Mouse (Mus musculus): ENCODE data around the gene Apol7e.
"Not testable (repeated sequence)": the region's sequence is repeated elsewhere in the genome, so short reads cannot be mapped to it uniquely, and the experiment has no call there.

Gene Apol7e

DNA sequence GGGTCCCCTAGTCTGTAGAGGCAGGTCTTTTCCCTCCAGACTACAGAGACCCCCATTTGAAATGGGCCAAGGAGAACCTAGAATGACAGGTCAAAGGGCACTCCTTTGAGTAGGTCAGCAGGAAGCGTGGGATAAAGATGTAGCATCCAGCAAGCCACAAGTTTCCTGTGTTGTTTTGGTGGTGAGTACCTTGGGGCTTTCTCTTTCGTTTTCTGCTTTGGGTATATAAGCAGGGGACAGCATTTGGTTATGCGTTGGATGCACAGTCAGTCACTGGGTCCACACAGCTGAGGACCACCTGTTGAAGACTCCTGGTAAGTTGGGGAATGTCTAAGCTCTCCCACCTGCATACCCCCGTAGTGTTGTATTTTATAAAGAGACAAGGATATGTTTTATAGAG is at the start of gene Apol7e:
Apol7e (plus strand) TSS at position 202 of the 400 bp plus-strand sequence.
- not testable (repeated sequence) for DNase-seq (ENCODE audit: low spot score in 2 of 2)

DNA sequence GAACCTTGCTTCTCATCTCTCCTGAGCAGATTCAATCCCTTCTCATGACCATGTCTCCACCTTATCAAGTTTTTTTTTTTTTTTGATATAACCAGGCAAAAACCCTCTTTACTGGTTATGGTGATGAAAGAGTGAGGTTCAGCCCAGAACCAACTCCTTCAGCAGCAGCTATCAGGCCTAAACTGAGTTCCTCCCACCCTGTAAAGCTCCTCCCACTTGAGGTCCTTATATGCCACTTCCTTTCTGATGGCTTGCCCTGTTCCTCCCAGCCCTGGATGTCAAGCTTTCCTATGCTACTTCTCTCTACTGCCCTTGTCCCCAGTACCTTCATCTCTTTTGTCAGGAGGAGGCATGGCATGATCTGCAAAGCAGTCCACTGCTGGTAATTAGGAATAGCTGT is 47.5 kb upstream of the Apol7e start:
- DNase-seq (ENCODE audit: low spot score in 2 of 2) = not testable (repeated sequence)

DNA sequence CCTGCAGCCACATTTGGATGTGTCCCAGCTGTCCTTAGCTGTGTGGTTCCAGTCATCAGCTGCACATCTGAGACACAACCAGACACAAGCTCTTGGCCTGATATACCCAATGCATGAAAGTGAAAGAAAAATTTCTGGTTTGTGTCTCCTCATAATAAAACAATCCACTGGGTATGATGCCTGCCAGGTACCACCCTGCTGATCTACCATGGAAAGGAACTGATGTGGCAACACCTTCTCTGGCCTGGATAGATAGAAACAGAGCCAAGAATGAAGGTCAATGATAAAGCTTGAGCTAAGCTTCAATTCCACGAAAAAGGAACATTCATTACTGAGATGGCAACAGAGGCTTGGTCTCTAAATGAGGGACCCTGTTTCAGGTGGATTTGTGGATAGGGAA is 38.9 kb upstream of the Apol7e start:
- DNase-seq (ENCODE audit: low spot score in 2 of 2) = not testable (repeated sequence)

DNA sequence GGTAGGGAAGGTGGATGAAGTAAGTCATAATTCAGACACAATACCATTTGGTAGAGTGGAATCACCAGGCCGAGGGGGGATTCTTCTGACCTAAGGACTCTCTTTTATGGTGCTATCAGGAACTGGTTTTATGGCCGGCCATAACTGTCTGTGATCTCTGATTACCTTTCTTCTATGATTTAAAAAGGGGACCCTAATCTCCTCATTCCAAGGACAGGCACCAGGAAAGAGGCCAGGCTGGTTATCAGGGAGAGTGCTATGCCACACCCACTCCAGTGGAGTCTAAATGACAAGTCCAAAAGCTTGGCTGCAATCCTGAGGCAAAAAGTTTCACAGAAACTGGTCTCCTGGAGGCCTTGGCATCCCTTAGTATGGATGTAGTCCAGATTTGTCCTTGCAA is 36.8 kb upstream of the Apol7e start:
- DNase-seq (ENCODE audit: low spot score in 2 of 2) = not testable (repeated sequence)

DNA sequence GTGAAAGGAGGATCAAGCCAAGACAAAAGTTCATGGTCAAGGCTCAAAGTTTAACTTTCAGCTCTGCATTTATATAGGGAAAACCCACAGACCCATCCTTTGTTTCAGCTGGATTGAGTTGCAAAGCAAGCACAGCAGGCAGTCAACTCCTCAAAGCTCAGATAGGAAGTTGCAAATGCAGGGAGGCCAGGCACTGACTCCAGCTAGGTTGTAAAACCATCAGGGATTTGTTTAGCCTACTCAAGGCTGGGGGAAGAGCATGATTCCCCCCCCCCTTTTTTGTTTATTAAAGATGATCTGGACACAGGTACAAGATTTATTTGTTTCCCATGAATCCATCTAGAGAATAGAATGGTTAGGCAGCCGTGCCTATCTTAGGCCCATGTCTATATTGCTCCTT is 24.6 kb upstream of the Apol7e start:
- DNase-seq (ENCODE audit: low spot score in 2 of 2) = not testable (repeated sequence)

DNA sequence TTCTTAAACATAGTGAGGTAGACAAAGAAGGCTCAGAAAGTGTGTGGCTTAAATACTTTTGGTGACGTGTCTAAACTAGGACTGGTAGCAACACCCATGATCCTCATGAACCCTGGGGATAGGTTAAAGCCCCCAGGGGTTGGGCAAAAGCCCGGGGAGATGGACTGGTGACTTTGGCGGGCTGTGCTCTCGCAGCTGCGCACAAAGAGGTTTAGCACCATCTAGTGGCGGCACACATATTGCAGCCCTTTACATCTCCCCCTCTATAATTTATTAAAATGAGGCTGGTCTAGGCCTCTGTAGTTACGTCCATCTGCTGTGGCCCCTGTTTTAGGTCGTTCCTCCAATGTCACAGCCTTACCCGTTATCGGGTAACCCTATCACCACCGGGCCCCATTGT is 14.7 kb upstream of the Apol7e start:
- peak; percentile 16 to 60 for DNase-seq (ENCODE audit: low spot score in 2 of 2)

DNA sequence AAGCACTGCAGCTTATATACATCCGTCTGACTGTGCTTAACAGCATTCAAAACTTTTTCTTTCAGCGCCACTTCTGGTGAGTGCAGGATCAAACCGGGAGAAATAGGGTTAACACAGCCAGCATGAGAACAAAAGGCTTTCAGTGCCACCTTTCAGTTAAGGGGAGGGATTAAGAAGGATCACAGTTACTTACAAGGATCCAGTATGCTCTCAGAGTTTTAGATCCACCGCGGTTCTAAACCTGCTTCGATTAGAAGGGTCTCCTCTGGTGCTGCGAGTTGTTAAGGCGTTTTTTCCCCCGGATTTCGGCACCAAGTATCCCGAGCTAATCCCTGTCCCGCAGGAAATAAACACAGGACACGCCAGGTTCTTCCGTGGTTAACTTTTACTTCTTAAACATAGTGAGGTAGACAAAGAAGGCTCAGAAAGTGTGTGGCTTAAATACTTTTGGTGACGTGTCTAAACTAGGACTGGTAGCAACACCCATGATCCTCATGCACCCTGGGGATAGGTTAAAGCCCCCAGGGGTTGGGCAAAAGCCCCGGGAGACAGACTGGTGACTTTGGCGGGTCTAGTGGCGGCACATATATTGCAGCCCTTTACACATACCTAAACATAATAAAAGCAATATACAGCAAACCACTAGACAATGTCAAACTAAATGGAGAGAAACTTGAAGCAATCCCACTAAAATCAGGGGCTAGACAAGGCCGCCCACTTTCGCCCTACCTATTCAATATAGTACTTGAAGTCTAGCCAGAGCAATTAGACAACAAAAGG is 6.9 kb upstream of the Apol7e start:
- not testable (repeated sequence) for DNase-seq (ENCODE audit: low spot score in 2 of 2)

DNA sequence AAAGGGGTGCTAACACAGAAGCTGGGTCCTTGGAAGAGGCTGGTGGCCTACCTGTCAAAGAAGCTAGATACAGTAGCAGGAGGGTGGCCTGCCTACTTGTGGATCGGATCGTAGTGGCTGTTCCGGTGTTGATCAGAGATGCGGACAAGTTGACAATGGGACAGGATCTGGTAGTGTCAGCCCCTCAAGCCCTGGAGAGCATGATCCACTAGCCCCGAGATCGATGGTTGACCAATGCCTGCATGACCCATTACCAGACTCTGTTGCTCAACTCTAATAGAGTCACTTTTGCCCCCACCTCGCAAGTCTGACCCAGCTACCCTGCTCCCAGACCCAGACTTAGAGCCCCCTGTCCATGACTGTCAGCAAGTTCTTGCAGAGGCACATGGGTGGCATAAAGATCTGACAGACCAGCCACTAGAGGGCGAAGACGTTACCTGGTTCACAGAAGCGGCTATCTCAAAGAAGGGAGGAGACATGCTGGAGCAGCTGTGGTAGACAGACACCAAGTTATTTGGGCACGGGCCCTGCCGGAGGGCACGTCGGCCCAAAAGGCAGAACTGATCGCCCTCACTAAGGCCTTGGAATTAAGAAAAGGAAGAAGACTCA is 3.9 kb upstream of the Apol7e start:
- DNase-seq (ENCODE audit: low spot score in 2 of 2) = peak; percentile 5 to 19

DNA sequence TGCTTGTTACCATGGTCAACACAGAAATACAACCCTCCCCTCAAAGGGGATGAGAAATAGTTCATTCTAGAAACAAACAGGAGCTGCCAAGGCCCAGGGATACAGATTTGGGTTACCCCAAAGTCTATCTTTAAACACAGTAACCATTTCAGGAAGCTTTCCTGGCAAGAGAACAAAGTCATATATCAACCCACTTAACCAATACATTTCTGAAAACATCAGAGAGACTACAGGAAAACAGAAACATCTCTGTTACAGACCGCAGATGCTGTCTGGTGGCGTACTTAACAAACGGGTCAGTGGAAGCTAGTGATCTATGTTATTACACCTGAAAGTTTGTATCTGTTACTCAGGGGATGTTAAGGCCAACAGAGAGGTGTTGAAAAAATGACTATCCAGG is 6.6 kb downstream of the Apol7e start:
- not testable (repeated sequence) for DNase-seq (ENCODE audit: low spot score in 2 of 2)

DNA sequence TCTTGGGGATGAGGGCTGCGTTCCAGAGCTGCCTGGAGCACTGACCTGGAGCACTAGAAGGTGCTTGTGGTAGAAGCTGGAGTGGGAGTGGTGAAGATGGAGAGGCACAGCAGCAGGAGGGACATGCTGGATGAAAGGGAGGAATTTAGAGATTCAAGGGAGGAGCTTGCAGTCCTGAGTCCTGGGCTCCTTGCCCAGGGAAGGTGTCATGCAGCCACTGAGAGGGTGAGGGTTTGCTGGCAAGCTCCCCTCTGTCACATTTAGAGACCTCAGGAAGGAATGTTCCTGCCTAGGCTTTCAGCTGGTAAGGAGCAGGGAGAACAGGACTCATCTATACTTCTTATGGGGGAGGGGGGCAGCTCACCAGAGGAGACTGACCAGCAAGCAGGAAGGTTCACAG is 10.3 kb downstream of the Apol7e start:
- DNase-seq (ENCODE audit: low spot score in 2 of 2) = not testable (repeated sequence)

DNA sequence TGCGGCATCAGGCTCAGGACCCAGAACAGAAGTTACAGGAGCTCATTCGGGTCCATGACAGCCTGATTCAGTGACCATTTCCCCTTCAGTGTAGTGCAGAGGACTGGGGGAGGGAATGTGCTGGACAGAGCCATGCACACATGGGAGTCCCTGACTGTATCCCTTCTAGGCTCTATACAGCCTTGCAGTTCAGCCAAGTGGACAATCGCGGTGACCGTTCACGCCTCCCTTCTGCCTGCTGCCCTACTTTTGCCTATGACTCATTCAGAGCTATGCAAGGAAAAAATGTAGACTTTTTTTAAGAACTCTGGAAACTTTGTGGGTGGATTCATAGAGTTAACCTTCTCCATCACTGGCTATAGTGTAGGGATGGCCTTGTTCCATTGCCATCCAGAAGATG is 19.6 kb downstream of the Apol7e start:
- DNase-seq (ENCODE audit: low spot score in 2 of 2) = not testable (repeated sequence)

DNA sequence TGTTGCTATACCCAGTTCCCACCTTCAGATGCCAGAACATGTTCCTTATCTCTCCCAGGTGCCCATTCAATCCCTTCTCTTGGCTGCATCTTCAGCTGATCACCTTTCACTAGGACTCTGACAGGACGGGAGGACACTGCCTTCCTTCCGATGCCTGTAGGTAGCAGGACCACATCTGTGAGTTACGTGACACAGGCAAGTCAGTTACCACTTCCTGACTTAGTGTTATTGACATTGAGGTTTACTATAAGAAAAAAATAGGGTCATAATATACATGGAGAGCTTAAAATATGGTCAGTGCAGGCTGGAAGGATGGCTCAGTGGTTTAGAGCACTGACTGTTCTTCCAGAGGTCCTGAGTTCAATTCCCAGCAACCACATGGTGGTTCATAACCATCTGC is 22.9 kb downstream of the Apol7e start:
- not testable (repeated sequence) for DNase-seq (ENCODE audit: low spot score in 2 of 2)

DNA sequence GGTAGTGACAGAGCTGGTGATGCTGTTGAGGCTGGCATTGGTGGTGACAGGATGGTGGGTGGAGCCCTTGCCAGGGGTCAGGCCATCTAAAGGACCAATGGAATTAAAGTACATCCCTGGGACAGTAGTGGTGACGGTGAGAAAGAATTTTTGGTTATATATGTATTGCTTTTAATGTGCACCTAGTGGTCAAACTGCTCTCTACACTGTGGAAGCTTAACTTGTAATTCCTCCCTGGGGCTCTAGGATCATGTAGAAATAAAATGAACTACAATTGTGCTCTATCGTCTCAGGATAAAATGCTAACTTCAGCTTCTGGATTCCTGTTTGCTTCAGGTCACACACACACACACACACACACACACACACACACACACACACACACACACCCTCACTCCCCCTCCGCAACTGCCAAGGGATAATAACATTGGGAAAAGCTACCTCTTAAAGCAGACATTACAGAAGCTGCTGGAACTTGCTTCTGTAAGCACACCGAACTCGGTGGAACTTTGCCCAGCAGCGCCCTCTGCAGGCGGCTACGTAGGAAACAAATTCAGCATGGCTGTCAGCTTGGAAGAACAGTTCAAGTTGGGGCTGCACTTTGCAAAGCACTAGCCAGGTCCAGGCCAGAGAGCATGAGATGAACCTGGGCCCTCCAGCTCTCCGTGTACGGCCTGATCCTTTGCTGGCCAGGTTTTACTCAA is 25.7 kb downstream of the Apol7e start:
- DNase-seq (ENCODE audit: low spot score in 2 of 2) = not testable (repeated sequence)

DNA sequence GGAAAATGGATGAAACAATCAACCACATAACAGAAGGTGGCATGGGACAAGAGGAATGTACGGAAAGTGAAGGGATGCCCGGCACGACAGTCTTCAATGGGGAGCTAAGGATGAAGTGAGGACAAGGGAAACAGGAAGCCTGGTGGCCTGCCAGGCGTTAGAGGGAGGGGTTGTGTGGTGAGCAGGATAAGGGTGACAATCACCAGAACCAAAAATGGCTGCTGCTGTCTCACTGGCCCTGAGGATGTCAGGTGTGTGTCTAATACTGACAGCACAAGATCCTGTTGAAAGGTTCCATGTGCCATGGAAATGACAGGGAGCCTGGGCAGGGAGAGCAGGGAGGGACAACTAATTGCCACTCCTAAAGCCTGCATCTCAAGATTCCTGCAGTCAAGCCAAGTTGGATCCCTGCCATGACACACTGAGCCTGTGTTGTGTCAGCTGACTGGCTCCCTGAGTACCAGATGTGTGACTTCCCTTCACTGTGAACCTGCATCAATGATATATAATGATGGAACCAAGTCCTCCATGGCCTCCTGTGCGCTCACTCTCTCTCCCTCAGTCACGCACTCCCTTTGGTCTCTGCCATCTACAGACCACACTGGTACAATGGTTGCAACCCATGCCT is 26.9 kb downstream of the Apol7e start:
- DNase-seq (ENCODE audit: low spot score in 2 of 2) = not testable (repeated sequence)

DNA sequence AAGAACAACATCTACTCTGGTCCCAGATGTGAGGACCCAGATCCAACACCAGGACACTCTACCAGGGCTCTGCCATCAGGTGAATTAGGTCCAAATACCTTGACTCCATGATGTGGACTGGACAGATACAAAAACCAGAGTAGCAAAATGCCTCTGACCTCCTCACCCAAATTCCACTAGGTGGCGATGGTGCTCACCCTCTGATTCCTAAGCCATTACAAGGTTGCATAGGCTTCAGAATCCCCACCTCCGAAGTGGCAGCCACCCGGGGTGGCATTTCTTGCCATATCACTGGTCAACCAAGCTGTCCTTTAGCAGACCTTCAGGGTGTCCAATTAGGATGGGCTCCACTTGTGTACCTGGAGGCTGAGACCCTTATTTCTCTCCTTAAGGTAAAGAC is 28.5 kb downstream of the Apol7e start:
- DNase-seq (ENCODE audit: low spot score in 2 of 2) = not testable (repeated sequence)

DNA sequence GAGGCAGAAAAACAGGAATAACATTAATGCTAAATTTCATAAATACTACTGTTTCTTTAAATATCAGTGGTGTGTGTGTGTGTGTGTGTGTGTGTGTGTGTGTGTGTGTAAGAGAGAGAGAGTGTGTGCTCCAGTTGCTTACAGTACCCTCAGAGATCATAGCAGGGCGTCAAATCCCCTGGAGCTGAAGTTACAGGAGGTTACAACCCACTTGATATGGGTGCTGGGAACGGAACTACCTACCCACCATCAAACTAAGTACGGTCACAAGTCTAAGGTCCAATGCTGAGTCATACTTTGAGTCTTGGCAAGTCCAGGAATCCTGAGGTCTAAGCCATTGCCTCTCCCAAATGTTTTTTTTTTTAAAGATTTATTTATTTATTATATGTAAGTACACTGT is 29.1 kb downstream of the Apol7e start:
- not testable (repeated sequence) for DNase-seq (ENCODE audit: low spot score in 2 of 2)

DNA sequence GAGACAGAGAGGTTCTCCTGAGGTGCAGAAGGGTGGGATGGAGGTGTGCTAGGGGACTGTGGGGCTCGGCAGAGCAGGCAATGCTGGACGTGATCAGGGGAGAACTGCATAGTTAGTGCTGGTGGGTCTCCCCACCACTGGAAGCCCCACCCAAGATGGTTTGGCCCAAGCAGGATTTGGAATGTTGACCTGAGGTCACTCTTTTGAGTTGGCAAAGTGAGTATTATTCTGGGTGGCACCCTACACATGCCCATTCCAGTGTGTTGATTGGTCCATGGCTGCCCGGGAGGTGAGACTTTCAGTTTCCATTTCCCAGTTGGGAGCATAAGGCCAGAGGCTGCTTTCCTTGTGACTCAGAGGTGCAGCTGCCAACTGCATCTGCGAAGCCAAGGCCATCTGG is 30.1 kb downstream of the Apol7e start, which contains the start of gene Apol9b:
Apol9b (plus strand) TSS at position 301 of the 400 bp plus-strand sequence.
- not testable (repeated sequence) for DNase-seq (ENCODE audit: low spot score in 2 of 2)

DNA sequence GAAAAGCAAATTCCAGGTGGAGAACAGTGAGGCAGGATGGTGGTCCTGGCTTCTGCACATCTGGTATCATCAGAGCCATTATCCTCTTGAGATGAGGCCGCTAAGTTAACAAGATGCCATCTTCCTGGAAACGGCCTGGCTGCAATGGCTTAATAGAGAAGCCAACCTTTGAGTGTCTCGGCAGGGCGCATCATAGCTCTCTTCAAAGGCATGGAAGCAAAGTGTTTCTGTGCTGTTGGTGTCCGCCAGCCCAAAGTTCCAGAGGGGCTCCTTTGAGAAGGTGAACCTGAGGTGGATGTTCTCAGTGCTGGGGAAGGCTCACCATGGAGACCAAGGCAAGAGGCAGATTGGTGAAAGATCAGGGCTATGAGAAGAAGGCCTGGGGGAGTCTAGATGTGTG is 32.9 kb downstream of the Apol7e start:
- no peak for DNase-seq (ENCODE audit: low spot score in 2 of 2)

DNA sequence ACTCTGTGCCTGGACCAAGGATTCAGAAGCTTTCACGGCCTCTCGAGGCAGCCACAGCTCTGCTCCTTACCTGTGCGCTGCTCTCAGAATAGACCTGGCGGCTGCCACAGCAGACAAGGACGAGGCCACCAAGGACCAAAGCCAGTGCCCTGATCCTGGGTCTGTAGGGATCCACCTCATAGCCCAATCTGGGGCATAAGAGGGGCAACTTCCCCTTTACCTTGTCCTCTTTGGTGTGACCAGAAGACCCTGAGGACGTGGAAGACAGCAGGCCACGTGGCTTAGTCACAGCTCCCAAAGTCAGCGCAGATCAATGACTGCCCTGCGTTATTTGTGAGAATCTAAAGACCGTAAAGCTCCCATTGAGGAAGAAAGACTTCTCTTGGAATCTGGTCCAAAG is 34.2 kb downstream of the Apol7e start:
- DNase-seq (ENCODE audit: low spot score in 2 of 2) = not testable (repeated sequence)

DNA sequence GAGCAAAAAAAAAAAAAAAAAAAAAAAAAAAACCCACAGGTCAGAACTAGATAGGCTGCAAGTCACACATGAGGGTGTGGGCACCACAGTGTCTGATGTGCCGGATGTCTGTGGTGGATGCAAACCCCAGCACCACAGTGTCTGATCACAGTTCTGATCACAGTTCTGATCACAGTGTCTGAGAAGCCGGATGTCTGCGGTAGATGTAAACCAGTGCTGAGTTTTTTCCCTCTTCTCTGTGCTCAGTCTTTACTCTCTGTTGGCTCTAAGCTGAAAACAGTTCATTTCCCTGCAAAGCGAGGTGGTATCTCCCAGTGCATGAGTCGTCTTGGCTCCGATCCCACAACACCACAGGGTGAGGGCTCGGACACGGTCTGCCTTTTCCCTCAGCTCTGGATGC is 34.7 kb downstream of the Apol7e start:
- not testable (repeated sequence) for DNase-seq (ENCODE audit: low spot score in 2 of 2)

DNA sequence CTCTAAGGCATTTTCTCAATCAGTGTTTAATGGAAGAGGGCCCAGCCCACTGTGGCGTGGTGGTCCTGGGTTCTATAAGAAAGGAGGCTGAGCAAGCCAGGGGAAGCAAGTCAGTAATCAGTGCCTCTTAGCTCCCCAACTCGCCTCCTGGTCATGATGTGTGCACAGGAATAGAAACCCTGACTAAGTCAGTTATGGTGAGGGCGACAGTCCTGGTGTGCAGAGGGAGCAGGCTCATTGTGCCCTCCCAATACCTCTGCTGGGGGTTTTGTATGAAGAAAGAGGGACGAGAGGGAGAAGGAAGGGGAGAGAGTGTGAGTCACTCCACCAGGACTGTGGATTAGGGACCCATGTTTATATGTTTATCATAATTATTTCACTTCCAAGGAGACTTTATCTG is 35.2 kb downstream of the Apol7e start:
- not testable (repeated sequence) for DNase-seq (ENCODE audit: low spot score in 2 of 2)
